ENCODE assay signal across 8 mouse cellular contexts in the genomic region with DNA sequence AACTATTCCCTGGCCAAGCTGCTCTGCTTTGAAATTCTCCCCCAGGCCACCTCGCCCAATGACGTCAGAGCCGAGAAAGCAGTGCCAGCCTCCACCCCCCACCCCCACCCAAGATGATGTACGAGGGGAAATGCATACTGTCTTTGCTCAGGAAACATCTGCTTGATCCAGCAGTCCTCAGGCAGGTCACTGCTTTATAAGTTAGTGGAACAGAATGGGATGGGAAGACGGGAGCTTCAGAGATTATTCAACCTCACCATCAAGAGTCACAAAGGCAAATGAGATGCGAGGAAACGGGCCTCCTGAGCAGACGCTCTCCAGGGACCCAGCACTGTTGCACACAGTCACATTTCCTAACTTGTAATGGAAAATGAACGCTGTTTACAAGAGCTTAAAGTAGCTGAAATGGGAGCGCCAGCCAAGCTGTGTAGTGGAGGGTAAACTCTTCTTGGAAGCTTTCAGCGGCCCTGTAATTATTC. TPM values are rescaled to one million over a fixed set of nuclear protein-coding genes. Genes with fewer than 3 reads are reported as not detected.
DNase-seq lines count a peak whose midpoint lies in the region; ATAC-seq lines count a peak whose summit lies in the region.

No protein-coding gene starts in this region.

- no peak overlapping the region for H3K4me2 ChIP-seq in forebrain, embryonic 11.5 days (ENCODE audit: low read depth, low read length, severe bottlenecking)
- H3K4me2 ChIP-seq in forebrain, embryonic 12.5 days, result peak overlapping the region; percentile 8; the same call in 1 of the 2 replicates
- peak overlapping the region; percentile 13; the same call in 1 of the 2 replicates for H3K4me2 ChIP-seq in limb, embryonic 12.5 days

- no peak for ATAC-seq in forebrain, embryonic 11.5 days (replicated peaks; ENCODE audit: low FRiP score)
- no peak for ATAC-seq in forebrain, embryonic 12.5 days (ENCODE audit: low FRiP score)
- peak; percentile 42; the same call in 1 of the 2 replicates for ATAC-seq in limb, embryonic 12.5 days (ENCODE audit: insufficient number of reproducible peaks, insufficient read depth, low FRiP score, low TSS enrichment, low read depth)

- H3K9ac ChIP-seq in forebrain, embryonic 11.5 days (ENCODE audit: low read length), result no peak overlapping the region
- no peak overlapping the region for H3K9ac ChIP-seq in forebrain, embryonic 12.5 days
- no peak overlapping the region for H3K9ac ChIP-seq in limb, embryonic 12.5 days (replicated peaks)

- H3K4me3 ChIP-seq in forebrain, embryonic 10.5 days, result no peak overlapping the region
- H3K4me3 ChIP-seq in forebrain, embryonic 11.5 days (ENCODE audit: low read depth, low read length), result no peak overlapping the region
- no peak overlapping the region for H3K4me3 ChIP-seq in forebrain, embryonic 12.5 days (replicated peaks)
- H3K4me3 ChIP-seq in limb, embryonic 12.5 days (replicated peaks), result no peak overlapping the region

- WGBS in forebrain, embryonic 10.5 days, result 36% methylated on average over 11 of the region's 11 CpGs
- WGBS in forebrain, embryonic 11.5 days, result 36% methylated on average over 11 of the region's 11 CpGs
- WGBS in forebrain, embryonic 12.5 days, result 27% methylated on average over 11 of the region's 11 CpGs
- WGBS in limb, embryonic 12.5 days, result 31% methylated on average over 11 of the region's 11 CpGs

- 0 out of 2 replicates have a peak overlapping the region, but pooled peaks have one; percentile 1 for H3K27ac ChIP-seq in forebrain, embryonic 10.5 days
- H3K27ac ChIP-seq in forebrain, embryonic 11.5 days (ENCODE audit: low read depth, low read length), result no peak overlapping the region
- H3K27ac ChIP-seq in forebrain, embryonic 12.5 days, result no peak overlapping the region
- H3K27ac ChIP-seq in limb, embryonic 12.5 days, result peak overlapping the region; percentile 68

- intact Hi-C loops in heart, postnatal 14 days (cut with DNase I), result no loop called here

- DNase-seq in forebrain, embryonic 10.5 days (ENCODE audit: extremely low spot score, low spot score), result no peak
- no peak for DNase-seq in forebrain, embryonic 11.5 days (ENCODE audit: low spot score)
- peak; percentile 35 to 52 for DNase-seq in heart, postnatal 14 days
- DNase-seq in splenic B cell, adult 2 months (ENCODE audit: low read depth, low spot score), result peak; percentile 33
- DNase-seq in layer of hippocampus, adult 18-20 months (ENCODE audit: low spot score in 2 of 2), result no peak
- no peak for DNase-seq in thymus, adult 18-20 months

- no peaks in the 10 kb centered on the region for H3K36me3 ChIP-seq in forebrain, embryonic 10.5 days (replicated peaks)
- H3K36me3 ChIP-seq in forebrain, embryonic 11.5 days (ENCODE audit: control insufficient read depth, insufficient read depth, low read length), result no peaks in the 10 kb centered on the region
- no peaks in the 10 kb centered on the region for H3K36me3 ChIP-seq in forebrain, embryonic 12.5 days (replicated peaks)
- H3K36me3 ChIP-seq in limb, embryonic 12.5 days, result no peaks in the 10 kb centered on the region
- no peaks in the 10 kb centered on the region for H3K36me3 ChIP-seq in splenic B cell, adult 2 months (ENCODE audit: control insufficient read depth, insufficient read depth, low read length, poor library complexity, severe bottlenecking)

- peaks cover 17% of the 10 kb centered on the region for H3K4me1 ChIP-seq in forebrain, embryonic 10.5 days
- H3K4me1 ChIP-seq in forebrain, embryonic 11.5 days (replicated peaks; ENCODE audit: control insufficient read depth, insufficient read depth, low read length), result peaks cover 9% of the 10 kb centered on the region; the same call in 1 of the 2 replicates
- peaks cover 17% of the 10 kb centered on the region for H3K4me1 ChIP-seq in forebrain, embryonic 12.5 days
- peaks cover 9% of the 10 kb centered on the region for H3K4me1 ChIP-seq in limb, embryonic 12.5 days (replicated peaks)

- no peaks in the 10 kb centered on the region for H3K27me3 ChIP-seq in forebrain, embryonic 10.5 days (ENCODE audit: poor library complexity, severe bottlenecking)
- no peaks in the 10 kb centered on the region for H3K27me3 ChIP-seq in forebrain, embryonic 11.5 days (ENCODE audit: control insufficient read depth, insufficient read depth, low read length)
- H3K27me3 ChIP-seq in forebrain, embryonic 12.5 days, result no peaks in the 10 kb centered on the region
- no peaks in the 10 kb centered on the region for H3K27me3 ChIP-seq in limb, embryonic 12.5 days
- no peaks in the 10 kb centered on the region for H3K27me3 ChIP-seq in splenic B cell, adult 2 months (ENCODE audit: control insufficient read depth, insufficient read depth, low read length, poor library complexity, severe bottlenecking)

- H3K9me3 ChIP-seq in forebrain, embryonic 10.5 days, result no peaks in the 10 kb centered on the region
- no peaks in the 10 kb centered on the region for H3K9me3 ChIP-seq in forebrain, embryonic 11.5 days (ENCODE audit: control insufficient read depth, low read length)
- no peaks in the 10 kb centered on the region for H3K9me3 ChIP-seq in forebrain, embryonic 12.5 days
- no peaks in the 10 kb centered on the region for H3K9me3 ChIP-seq in limb, embryonic 12.5 days

RNA-seq across cellular contexts. Expression of a gene that starts 24.3 kb away (rescaled TPM):
- polyA plus RNA-seq in forebrain, embryonic 10.5 days (2016; fragmentation: Nextera tagmentation; extraction: Ambion mirVana), result 21.4 and 22.3 TPM in 2 replicates
- 9.2 and 10.2 TPM in 2 replicates for polyA plus RNA-seq in forebrain, embryonic 11.5 days (2014; fragmentation: Nextera tagmentation; extraction: Ambion mirVana)
- polyA plus RNA-seq in forebrain, embryonic 12.5 days (2016; fragmentation: Nextera tagmentation; extraction: Ambion mirVana), result 5.1 and 6.2 TPM in 2 replicates
- 1 to 10 TPM; 4.0 to 4.1 TPM for total RNA-seq in heart, postnatal 14 days (2021)
- polyA plus RNA-seq in limb, embryonic 12.5 days (2016; fragmentation: Nextera tagmentation; extraction: Ambion mirVana), result 10.9 and 12.3 TPM in 2 replicates
- 1 to 10 TPM; 1.5 to 1.8 TPM for total RNA-seq in layer of hippocampus, adult 18-20 months (2021)

RNA-seq across cellular contexts. Expression of a gene that starts 51.8 kb away (rescaled TPM):
- 4.8 and 6.3 TPM in 2 replicates for polyA plus RNA-seq in forebrain, embryonic 10.5 days (2016; fragmentation: Nextera tagmentation; extraction: Ambion mirVana)
- polyA plus RNA-seq in forebrain, embryonic 11.5 days (2014; fragmentation: Nextera tagmentation; extraction: Ambion mirVana), result 4.7 and 5.8 TPM in 2 replicates
- 5.0 and 6.6 TPM in 2 replicates for polyA plus RNA-seq in forebrain, embryonic 12.5 days (2016; fragmentation: Nextera tagmentation; extraction: Ambion mirVana)
- total RNA-seq in heart, postnatal 14 days (2021), result 10 to 100 TPM; 28.2 to 32.1 TPM
- polyA plus RNA-seq in limb, embryonic 12.5 days (2016; fragmentation: Nextera tagmentation; extraction: Ambion mirVana), result 7.2 and 8.4 TPM in 2 replicates
- total RNA-seq in layer of hippocampus, adult 18-20 months (2021), result 10 to 100 TPM; 14.3 to 14.4 TPM

Comparison
In these comparisons a context has a peak if more than half of its experiments do, and no peak if none do; other contexts are left out.
1. H3K27ac ChIP-seq: peak in forebrain, embryonic 10.5 days (single experiment) and limb, embryonic 12.5 days (single experiment); none in forebrain, embryonic 11.5 days (single experiment) and forebrain, embryonic 12.5 days (single experiment).
2. DNase-seq: peak in heart, postnatal 14 days (2 of 2) and splenic B cell, adult 2 months (single experiment); none in forebrain, embryonic 10.5 days (single experiment), forebrain, embryonic 11.5 days (single experiment), layer of hippocampus, adult 18-20 months (0 of 2) and thymus, adult 18-20 months (0 of 2).